Mouse (Mus musculus) CH12.LX (cell line): Measurements from ENCODE around the gene Serpina3k. TPM values are rescaled to one million over a fixed set of nuclear protein-coding genes. Genes with fewer than 3 reads are reported as not detected.
A peak's percentile ranks its signal among the peaks of the same experiment; 100 is the strongest.

Source experiments
- DNase-seq: peaks from one replicate; pipeline ENCODE4 v3.0.0-alpha.2; 2013; ENCODE audit errors: extremely low read depth
- H3K27ac ChIP-seq: 2 replicates; pipeline ENCODE4 v1.5.1; 2012; ENCODE audit warnings: low read depth, mild to moderate bottlenecking, control low read depth, moderate library complexity; ENCODE audit not compliant: insufficient read depth
- H3K27me3 ChIP-seq: replicated peaks from 2 replicates; pipeline ENCODE3; 2012; ENCODE audit warnings: inconsistent platforms
- H3K36me3 ChIP-seq, 2 experiments: replicated peaks in 1 of 2; 2 replicates each; pipeline versions ENCODE3 to v1.6.1; 2012; ENCODE audit warnings: inconsistent platforms in 1 of 2, low read length in 1 of 2, mild to moderate bottlenecking in 1 of 2, mixed read lengths in 1 of 2, moderate library complexity in 1 of 2; ENCODE audit not compliant: control insufficient read depth in 1 of 2, insufficient read depth in 1 of 2
- H3K4me1 ChIP-seq, 2 experiments: 2 replicates each; pipeline ENCODE4 v1.6.1; 2012; ENCODE audit warnings: inconsistent platforms in 1 of 2, moderate library complexity in 1 of 2; ENCODE audit not compliant: insufficient read depth in 2 of 2, control insufficient read depth in 1 of 2
- H3K4me2 ChIP-seq: 2 replicates; pipeline ENCODE4 v1.6.1; 2012; ENCODE audit warnings: low read depth, mild to moderate bottlenecking, control low read depth; ENCODE audit not compliant: poor library complexity, insufficient read depth, severe bottlenecking
- H3K4me3 ChIP-seq, 3 experiments: fragments of 150-350 bp in 1 of 3; sonication (generic) in 1 of 3; replicated peaks in 1 of 3; 2 replicates each; pipeline versions ENCODE3 to v1.5.1; 2011 to 2012; ENCODE audit warnings: low read depth in 2 of 3, low read length in 2 of 3, mild to moderate bottlenecking in 2 of 3, moderate library complexity in 2 of 3, control low read depth in 1 of 3, improper control_type of control experiment in 1 of 3, inconsistent platforms in 1 of 3, mixed read lengths in 1 of 3; ENCODE audit not compliant: poor library complexity in 1 of 3
- H3K79me2 ChIP-seq: replicated peaks from 2 replicates; pipeline ENCODE4 v1.6.1; 2012; ENCODE audit warnings: mild to moderate bottlenecking, moderate library complexity; ENCODE audit not compliant: control insufficient read depth, poor library complexity, insufficient read depth, severe bottlenecking; ENCODE audit errors: extremely low read depth
- H3K9ac ChIP-seq: 2 replicates; pipeline ENCODE4 v1.6.1; 2012; ENCODE audit warnings: low read depth, mild to moderate bottlenecking, control low read depth, moderate library complexity; ENCODE audit not compliant: insufficient read depth
- H3K9me3 ChIP-seq: replicated peaks from 2 replicates; pipeline ENCODE3; 2012; ENCODE audit warnings: low read length, inconsistent platforms, mixed read lengths
- BHLHE40 ChIP-seq: IDR thresholded peaks from 2 replicates; pipeline ENCODE4 v1.6.1; 2011; ENCODE audit warnings: mild to moderate bottlenecking, low read depth, low read length, improper control_type of control experiment
- CHD2 ChIP-seq: IDR thresholded peaks from 2 replicates; pipeline ENCODE4 v1.6.1; 2011; ENCODE audit warnings: low read length, improper control_type of control experiment
- CTCF ChIP-seq, 2 experiments: IDR thresholded peaks in 1 of 2; conservative IDR thresholded peaks in 1 of 2; 2 replicates each; pipeline ENCODE4 v1.5.1; 2011 to 2012; ENCODE audit warnings: low read depth in 2 of 2, low read length in 2 of 2, improper control_type of control experiment in 1 of 2, inconsistent platforms in 1 of 2, mild to moderate bottlenecking in 1 of 2, moderate library complexity in 1 of 2
- E2F4 ChIP-seq: IDR thresholded peaks from 2 replicates; pipeline ENCODE4 v1.6.1; 2011; ENCODE audit warnings: low read depth, low read length, improper control_type of control experiment; ENCODE audit not compliant: insufficient replicate concordance
- ELF1 ChIP-seq: IDR thresholded peaks from 2 replicates; pipeline ENCODE4 v1.6.1; 2014; ENCODE audit warnings: low read depth, mild to moderate bottlenecking, inconsistent platforms, low read length, improper control_type of control experiment
- EP300 ChIP-seq: IDR thresholded peaks from 2 replicates; pipeline ENCODE4 v1.6.1; 2011; ENCODE audit warnings: low read length, improper control_type of control experiment
- ETS1 ChIP-seq: conservative IDR thresholded peaks from 2 replicates; pipeline ENCODE4 v1.6.1; 2012; ENCODE audit warnings: low read depth, mild to moderate bottlenecking, inconsistent platforms, low read length, improper control_type of control experiment, moderate library complexity
- HCFC1 ChIP-seq: IDR thresholded peaks from 2 replicates; pipeline ENCODE4 v1.6.1; 2012; ENCODE audit warnings: low read depth, mild to moderate bottlenecking, inconsistent platforms, low read length, improper control_type of control experiment
- IRF4 ChIP-seq: IDR thresholded peaks from 2 replicates; pipeline ENCODE4 v1.6.1; 2014; ENCODE audit warnings: low read depth, mild to moderate bottlenecking, inconsistent platforms, low read length, improper control_type of control experiment
- JUN ChIP-seq: IDR thresholded peaks from 2 replicates; pipeline ENCODE4 v1.6.1; 2011; ENCODE audit warnings: low read depth, mild to moderate bottlenecking, low read length, improper control_type of control experiment, moderate library complexity; ENCODE audit not compliant: insufficient read depth
- KAT2A ChIP-seq: IDR thresholded peaks from 2 replicates; pipeline ENCODE4 v1.6.1; 2012; ENCODE audit warnings: low read length, improper control_type of control experiment, inconsistent platforms; ENCODE audit not compliant: insufficient replicate concordance
- MAFK ChIP-seq: IDR thresholded peaks from 2 replicates; pipeline ENCODE4 v1.6.1; 2011; ENCODE audit warnings: low read length, improper control_type of control experiment; ENCODE audit not compliant: insufficient replicate concordance
- MAZ ChIP-seq: IDR thresholded peaks from 2 replicates; pipeline ENCODE4 v1.6.1; 2012; ENCODE audit warnings: low read depth, mild to moderate bottlenecking, inconsistent platforms, low read length, improper control_type of control experiment, moderate library complexity
- MEF2A ChIP-seq: IDR thresholded peaks from 2 replicates; pipeline ENCODE4 v1.6.1; 2014; ENCODE audit warnings: low read depth, mild to moderate bottlenecking, inconsistent platforms, low read length, improper control_type of control experiment, borderline replicate concordance
- MYC ChIP-seq: IDR thresholded peaks from 2 replicates; pipeline ENCODE4 v1.6.1; 2011; ENCODE audit warnings: low read depth, mild to moderate bottlenecking, improper control_type of control experiment, low read length
- NELFE ChIP-seq: IDR thresholded peaks from 2 replicates; pipeline ENCODE4 v1.6.1; 2011; ENCODE audit warnings: low read depth, low read length, improper control_type of control experiment
- PAX5 ChIP-seq: IDR thresholded peaks from 2 replicates; pipeline ENCODE4 v1.6.1; 2012; ENCODE audit warnings: low read length, inconsistent platforms, mixed read lengths
- POLR2A ChIP-seq: IDR thresholded peaks from 2 replicates; pipeline ENCODE4 v1.6.1; 2011; ENCODE audit warnings: low read depth, mild to moderate bottlenecking, improper control_type of control experiment, low read length
- POLR2AphosphoS2 ChIP-seq: IDR thresholded peaks from 2 replicates; pipeline ENCODE4 v1.6.1; 2011; ENCODE audit warnings: low read depth, low read length, improper control_type of control experiment
- RAD21 ChIP-seq: IDR thresholded peaks from 2 replicates; pipeline ENCODE4 v1.6.1; 2011; ENCODE audit warnings: low read depth, mild to moderate bottlenecking, low read length, improper control_type of control experiment, moderate library complexity
- RCOR1 ChIP-seq: conservative IDR thresholded peaks from 2 replicates; pipeline ENCODE4 v1.6.1; 2012; ENCODE audit warnings: low read depth, mild to moderate bottlenecking, inconsistent platforms, low read length, improper control_type of control experiment
- TCF12 ChIP-seq: IDR thresholded peaks from 2 replicates; pipeline ENCODE4 v1.6.1; 2014; ENCODE audit warnings: low read depth, mild to moderate bottlenecking, inconsistent platforms, low read length, improper control_type of control experiment
- UBTF ChIP-seq: IDR thresholded peaks from 2 replicates; pipeline ENCODE4 v1.6.1; 2012; ENCODE audit warnings: low read depth, mild to moderate bottlenecking, inconsistent platforms, low read length, improper control_type of control experiment, moderate library complexity
- USF1 ChIP-seq: IDR thresholded peaks from 2 replicates; pipeline ENCODE4 v1.6.1; 2014; ENCODE audit warnings: low read depth, mild to moderate bottlenecking, inconsistent platforms, low read length, improper control_type of control experiment
- ZC3H11A ChIP-seq: IDR thresholded peaks from 2 replicates; pipeline ENCODE4 v1.6.1; 2012; ENCODE audit warnings: low read depth, mild to moderate bottlenecking, inconsistent platforms, low read length, improper control_type of control experiment
- ZKSCAN1 ChIP-seq: IDR thresholded peaks from 2 replicates; pipeline ENCODE4 v1.6.1; 2012; ENCODE audit warnings: low read depth, inconsistent platforms, low read length, improper control_type of control experiment, borderline replicate concordance
- ZNF384 ChIP-seq: IDR thresholded peaks from 2 replicates; pipeline ENCODE4 v1.6.1; 2012; ENCODE audit warnings: low read depth, low read length, improper control_type of control experiment, inconsistent platforms
- dilution Hi-C: fragments of 300-500 bp; cut with MboI; formaldehyde crosslinking; loops from 2 replicates; pipeline ENCODE4 v1.14.3; 2020; ENCODE audit warnings: low sequenced_read_pairs; ENCODE audit not compliant: extremely low pct_unique_long_range_greater_than_20kb, extremely low pct_ligation_motif_present
- in situ Hi-C: fragments of 300-500 bp; cut with MboI; formaldehyde crosslinking; loops from 3 replicates; pipeline ENCODE4 v1.14.3; 2019; ENCODE audit warnings: low sequenced_read_pairs, low pct_ligation_motif_present, low pct_unique_long_range_greater_than_20kb, mixed read lengths
- polyA plus RNA-seq: library from polyadenylated mRNA; unstranded; fragments of >175 nt; gene quantifications from 2 replicates; pipeline ENCODE4 v1.2.1, GENCODE M21; 2012; ENCODE audit warnings: low read depth; ENCODE audit not compliant: insufficient read length
- total RNA-seq, 2 experiments: library from RNA; depleted of rRNA; stranded (reverse); fragments of 300-350 nt in 1 of 2; fragments of >200 nt in 1 of 2; gene quantifications; 2 replicates each; pipeline ENCODE4 v1.2.3; 2012 to 2014

The Serpina3k gene
- total and polyA plus RNA-seq, 3 experiments: not detected

DNA sequence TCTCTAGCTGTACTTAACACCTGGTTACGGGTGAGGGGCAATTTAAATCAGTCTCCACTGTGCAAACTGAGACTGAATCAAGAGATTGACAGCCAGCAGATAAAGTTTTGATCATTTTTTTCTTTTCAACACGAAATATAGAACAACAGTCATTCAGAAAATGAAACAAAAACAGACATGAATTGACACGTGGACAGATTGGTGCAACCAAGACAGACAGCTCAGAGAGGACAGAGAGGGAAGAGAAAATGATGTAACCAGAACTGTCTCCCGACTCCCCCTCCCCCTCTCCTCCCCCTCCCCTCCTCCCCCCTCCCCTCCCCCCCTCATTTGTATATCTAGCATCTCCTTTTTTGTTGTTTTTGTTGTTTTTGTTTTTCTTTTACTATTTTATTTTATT, 48.4 kb upstream of the Serpina3k start (continued):
- TF ChIP-seq ELF1: no peak
- peak; percentile 52; the same call in 1 of the 2 replicates for TF ChIP-seq MEF2A
- no peak for TF ChIP-seq TCF12
- no peak for TF ChIP-seq NELFE

DNA sequence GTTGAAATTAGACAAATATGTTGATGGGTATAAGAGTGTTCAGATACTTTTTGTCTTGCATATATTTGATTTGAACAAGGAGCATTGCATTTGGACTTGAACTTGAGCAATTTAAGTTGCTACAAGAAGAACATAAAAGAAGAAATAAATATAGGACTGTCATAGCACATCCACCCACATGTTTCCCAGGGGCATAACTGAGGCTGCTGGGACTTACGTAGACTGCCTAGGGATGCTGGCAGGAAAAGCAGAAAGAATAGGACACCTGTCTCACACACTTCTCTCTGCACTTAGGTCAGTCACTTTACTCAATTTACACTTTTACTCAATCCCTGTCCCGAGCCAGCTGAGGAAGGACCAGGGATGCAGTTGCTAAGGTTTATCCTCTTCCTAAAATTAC, 44.3 kb upstream of the Serpina3k start:
- Histone ChIP-seq H3K27ac (no peak overlapping the region), H3K4me2 (no peak overlapping the region), H3K4me3 (no peak overlapping the region), H3K79me2 (no peaks in the 10 kb centered on the region), H3K27me3 (peaks cover 2% of the 10 kb centered on the region), H3K4me1 (peaks cover 0 to 6% of the 10 kb centered on the region in 2 experiments; a peak in 2 of 4 replicates), H3K9me3 (no peaks in the 10 kb centered on the region), H3K9ac (no peak overlapping the region), H3K36me3 (no peaks in the 10 kb centered on the region)
- TF ChIP-seq ZKSCAN1: no peak
- no peak for TF ChIP-seq EP300
- no peak for TF ChIP-seq RAD21
- TF ChIP-seq POLR2AphosphoS2: no peak
- no peak for TF ChIP-seq RCOR1
- no peak for TF ChIP-seq UBTF
- TF ChIP-seq CTCF (conservative IDR thresholded peaks at IDR 0.05 in 1 of 2, IDR thresholded peaks at IDR 0.05 in 1 of 2; ENCODE audit: low read depth in 2 of 2, low read length in 2 of 2): no peak
- TF ChIP-seq ZC3H11A: no peak
- TF ChIP-seq CHD2: no peak
- TF ChIP-seq NELFE: no peak
- no peak for TF ChIP-seq IRF4
- no peak for TF ChIP-seq ETS1
- no peak for TF ChIP-seq MYC
- no peak for TF ChIP-seq MAFK
- no peak for TF ChIP-seq USF1
- no peak for TF ChIP-seq JUN
- TF ChIP-seq ZNF384: no peak
- dilution Hi-C loops: no loop called here
- DNase-seq: no peak
- in situ Hi-C loops: no loop called here

DNA sequence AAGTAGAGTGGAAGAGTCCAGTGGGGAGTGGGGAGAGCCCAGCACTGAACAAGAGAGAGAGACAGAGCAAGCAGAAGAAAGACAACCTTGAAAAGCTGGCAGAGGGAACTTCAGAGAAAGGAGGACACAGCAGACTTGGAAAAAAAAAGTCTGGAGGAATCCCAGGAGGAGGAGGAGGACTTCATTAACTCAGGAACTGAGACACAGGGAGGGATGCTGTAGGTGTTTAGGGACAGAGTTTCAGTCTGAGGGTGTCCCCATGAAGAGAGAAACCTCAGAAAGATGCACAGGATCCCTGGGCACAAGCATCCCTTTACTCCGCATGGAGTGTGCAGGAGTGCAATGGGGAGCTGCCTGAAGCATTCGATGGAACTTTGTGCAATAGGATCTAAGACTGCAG, 40.2 kb upstream of the Serpina3k start:
- Histone ChIP-seq H3K4me2 (no peak overlapping the region), H3K4me3 (no peak overlapping the region), H3K27me3 (peaks cover 2% of the 10 kb centered on the region), H3K4me1 (no peaks in the 10 kb centered on the region), H3K9ac (no peak overlapping the region), H3K79me2 (no peaks in the 10 kb centered on the region), H3K36me3 (no peaks in the 10 kb centered on the region), H3K27ac (no peak overlapping the region), H3K9me3 (no peaks in the 10 kb centered on the region)
- dilution Hi-C loops (no loop called here), in situ Hi-C loops (no loop called here)
- no peak for DNase-seq
- no peak for TF ChIP-seq ZNF384
- TF ChIP-seq MAZ: no peak
- no peak for TF ChIP-seq MEF2A
- no peak for TF ChIP-seq HCFC1
- TF ChIP-seq ZC3H11A: no peak
- TF ChIP-seq E2F4: no peak
- no peak for TF ChIP-seq ELF1
- TF ChIP-seq BHLHE40: no peak
- TF ChIP-seq KAT2A: no peak
- no peak for TF ChIP-seq POLR2A
- no peak for TF ChIP-seq RAD21
- TF ChIP-seq PAX5: no peak
- TF ChIP-seq CTCF (conservative IDR thresholded peaks at IDR 0.05 in 1 of 2, IDR thresholded peaks at IDR 0.05 in 1 of 2; ENCODE audit: low read depth in 2 of 2, low read length in 2 of 2): no peak
- TF ChIP-seq ZKSCAN1: no peak
